Mouse (Mus musculus): ENCODE results near the gene Jarid2.

DNA sequence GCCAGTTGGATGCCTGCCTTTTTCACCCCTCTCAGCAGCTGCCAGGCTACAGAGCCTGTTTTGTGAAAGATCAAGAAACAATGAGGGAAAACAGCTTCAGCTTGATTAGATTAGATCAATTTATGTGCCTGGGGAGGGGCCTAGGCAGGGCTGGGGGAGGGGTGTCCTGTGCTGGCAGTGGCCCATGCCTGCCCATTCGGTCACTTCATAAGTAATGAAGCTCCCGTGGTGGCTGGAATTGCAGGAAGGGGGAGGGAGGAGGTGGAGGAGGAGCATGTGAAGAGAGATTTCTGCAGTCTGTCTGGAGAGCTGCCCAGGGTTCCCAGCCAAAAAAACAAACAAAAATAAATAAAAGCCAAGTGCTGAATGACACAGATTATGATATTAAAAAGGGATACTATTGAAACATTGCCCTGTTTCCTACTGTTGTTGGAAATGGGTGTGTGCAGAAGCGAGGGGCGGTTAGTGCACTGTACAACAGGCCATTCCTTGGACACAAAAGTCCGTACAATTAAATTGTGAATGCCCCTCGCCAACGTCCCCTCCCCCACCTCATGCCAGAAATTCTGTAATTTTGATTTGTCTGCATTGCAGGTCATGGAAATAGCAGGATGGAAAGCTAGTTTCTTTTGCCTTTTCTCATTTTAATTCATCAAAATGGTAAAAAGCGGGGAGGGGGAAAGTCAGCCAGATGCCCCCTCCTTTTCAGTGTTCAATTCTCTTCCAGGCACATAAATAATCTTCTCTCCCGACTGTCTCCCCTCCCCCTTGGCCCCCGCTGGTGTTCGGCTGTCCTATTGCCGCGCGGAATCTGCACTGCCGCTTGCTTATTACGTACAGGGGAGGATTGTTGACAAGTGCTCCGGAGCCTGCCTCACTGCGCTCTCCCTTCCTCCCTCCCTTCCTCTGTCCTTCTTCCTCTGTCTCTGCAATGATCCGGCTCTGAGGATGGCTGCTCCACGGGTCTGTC, 110.9 kb downstream of the Jarid2 start:
- TF ChIP-seq CTCF (IDR thresholded peaks at IDR 0.05; ENCODE audit: low read depth, low read length), result no peak
- TF ChIP-seq EP300 (IDR thresholded peaks at IDR 0.05; ENCODE audit: insufficient read depth, low read depth, low read length), result no peak
- no peak for TF ChIP-seq POLR2A (IDR thresholded peaks at IDR 0.05; ENCODE audit: insufficient read depth, low read length)

Data from ES-Bruce4 (cell line).